In genomic region chr10:117709930-117710603, GRCm38 (mm10) we compare ENCODE assay signal across 8 mouse cellular contexts. TPM values are rescaled to one million over a fixed set of nuclear protein-coding genes. Genes with fewer than 3 reads are reported as not detected.
DNase-seq lines count a peak whose midpoint lies in the region; ATAC-seq and TF ChIP-seq lines count a peak whose summit lies in the region.

No protein-coding gene starts in this region.

- POLR2A ChIA-PET in Patski (lab: Charles Lee), result interaction anchor here (1.1 to 2.1 kb wide), 2 partner anchors 9 kb away, joined by 4 to 8 read pairs; no protein-coding TSS in a partner anchor

- H3K27ac ChIP-seq in hindbrain, embryonic 15.5 days (replicated peaks), result peak overlapping the region; percentile 99
- peak overlapping the region; percentile 100 for H3K27ac ChIP-seq in left cerebral cortex, adult 2 months

- DNase-seq in Patski (ENCODE audit: low read depth, low spot score), result no peak
- DNase-seq in cerebellum, postnatal 25 days, result peak; percentile 82 to 85
- DNase-seq in frontal cortex, postnatal 36 days (ENCODE audit: low spot score in 2 of 2), result peak; percentile 62 to 71
- peak; percentile 65 to 69 for DNase-seq in left cerebral cortex, adult 2 months (ENCODE audit: extremely low spot score in 1 of 2, low spot score in 2 of 2)
- DNase-seq in right cerebral cortex, adult 18-20 months, result peak; percentile 62
- DNase-seq in urinary bladder, postnatal 10 days (ENCODE audit: low spot score), result peak; percentile 63

- H3K4me3 ChIP-seq in hindbrain, embryonic 15.5 days, result peak overlapping the region; percentile 76
- peak overlapping the region; percentile 100 for H3K4me3 ChIP-seq in left cerebral cortex, adult 2 months

- peaks cover 23% of the 10 kb centered on the region for H3K36me3 ChIP-seq in hindbrain, embryonic 15.5 days

- WGBS in hindbrain, embryonic 15.5 days, result under 1% methylated on average over 53 of the region's 71 CpGs

- no peaks in the 10 kb centered on the region for H3K27me3 ChIP-seq in Patski
- H3K27me3 ChIP-seq in hindbrain, embryonic 15.5 days, result no peaks in the 10 kb centered on the region

- no peak for TF ChIP-seq CTCF in Patski (IDR thresholded peaks at IDR 0.05)
- TF ChIP-seq CTCF in left cerebral cortex, adult 2 months (IDR thresholded peaks at IDR 0.05), result no peak

- H3K4me2 ChIP-seq in hindbrain, embryonic 15.5 days, result peak overlapping the region; percentile 66

- no peaks in the 10 kb centered on the region for H3K9me3 ChIP-seq in hindbrain, embryonic 15.5 days

- intact Hi-C loops in left cerebral cortex, adult 2 months (cut with DNase I), result loop anchor here (2.0 kb wide), 1 partner anchor 35 kb away; no protein-coding TSS in a partner anchor

- CTCF ChIA-PET in Patski (lab: Charles Lee), result interaction anchor here (1.0 to 1.6 kb wide), 7 partner anchors 9 to 34 kb away, joined by 3 to 6 read pairs (median 3); no protein-coding TSS in a partner anchor

- H3K9ac ChIP-seq in hindbrain, embryonic 15.5 days, result peak overlapping the region; percentile 100

- peak; percentile 81 for ATAC-seq in Patski
- peak; percentile 80 for ATAC-seq in hindbrain, embryonic 15.5 days (ENCODE audit: low FRiP score, low read depth)
- peak; percentile 74 for ATAC-seq in megakaryocyte, adult 5-6 weeks (ENCODE audit: poor library complexity, severe bottlenecking)

- in situ Hi-C loops in Patski (cut with MboI; ENCODE audit: low pct_unique_long_range_greater_than_20kb), result no loop called here

- H3K4me1 ChIP-seq in hindbrain, embryonic 15.5 days (replicated peaks), result peaks cover 26% of the 10 kb centered on the region

RNA-seq across cellular contexts. Expression of gene Mdm2, which starts 0.5 kb away (rescaled TPM):
- 64.0 TPM for polyA plus RNA-seq in Patski (2021)
- polyA plus RNA-seq in hindbrain, embryonic 15.5 days (2015; fragmentation: Nextera tagmentation; extraction: Ambion mirVana), result 47.1 and 52.5 TPM in 2 replicates
- 10 to 100 TPM; 58.7 to 65.5 TPM for total RNA-seq in left cerebral cortex, adult 2 months (2021)
- 86.3 and 89.1 TPM in 2 replicates for total RNA-seq in megakaryocyte, adult 5-6 weeks (2015)
- 80.3 and 117 TPM in 2 replicates for total RNA-seq in megakaryocyte, adult 5-6 weeks (2017)

RNA-seq across cellular contexts. Expression of gene Slc35e3, which starts 36.1 kb away (rescaled TPM):
- polyA plus RNA-seq in Patski (2021), result 19.4 TPM
- polyA plus RNA-seq in hindbrain, embryonic 15.5 days (2015; fragmentation: Nextera tagmentation; extraction: Ambion mirVana), result 29.4 and 32.4 TPM in 2 replicates
- 10 to 100 TPM; 27.7 to 28.8 TPM for total RNA-seq in left cerebral cortex, adult 2 months (2021)
- 4.2 and 5.3 TPM in 2 replicates for total RNA-seq in megakaryocyte, adult 5-6 weeks (2015)
- 5.3 and 7.8 TPM in 2 replicates for total RNA-seq in megakaryocyte, adult 5-6 weeks (2017)
